Mouse (Mus musculus) cerebellum, adult (tissue): ENCODE results near the gene Pnpla8.

Source experiments
- ATAC-seq: cut with Nextera tagmentation; 2 replicates; pipeline ENCODE4 v1.9.2; 2017; ENCODE audit warnings: mild to moderate bottlenecking, moderate library complexity, mixed read lengths; ENCODE audit not compliant: insufficient number of reproducible peaks, low FRiP score, low TSS enrichment

Gene Pnpla8

DNA sequence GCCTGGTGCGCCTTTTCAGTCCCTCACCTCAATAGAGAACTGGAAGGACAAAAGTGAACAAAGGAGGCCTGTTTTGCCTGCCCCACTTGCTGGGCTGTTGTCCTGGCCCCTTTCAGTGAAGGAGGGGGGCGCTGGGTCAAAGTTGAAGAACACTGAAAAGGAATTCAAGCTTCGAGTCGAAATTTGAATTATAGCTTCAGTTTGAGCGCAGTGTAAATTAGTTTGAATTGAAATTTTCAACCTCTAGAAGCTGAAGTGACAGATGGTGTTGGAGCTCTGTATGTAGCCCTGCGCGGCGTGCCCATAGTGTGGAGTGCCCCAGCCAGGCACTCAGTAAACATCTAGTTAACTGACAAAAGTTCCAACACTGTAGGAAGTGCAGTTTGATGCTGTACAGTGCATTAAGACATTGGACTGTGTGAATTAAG lies 117.0 kb downstream of the Pnpla8 start:
- ATAC-seq = peak; percentile 57; the same call in 1 of the 2 replicates

DNA sequence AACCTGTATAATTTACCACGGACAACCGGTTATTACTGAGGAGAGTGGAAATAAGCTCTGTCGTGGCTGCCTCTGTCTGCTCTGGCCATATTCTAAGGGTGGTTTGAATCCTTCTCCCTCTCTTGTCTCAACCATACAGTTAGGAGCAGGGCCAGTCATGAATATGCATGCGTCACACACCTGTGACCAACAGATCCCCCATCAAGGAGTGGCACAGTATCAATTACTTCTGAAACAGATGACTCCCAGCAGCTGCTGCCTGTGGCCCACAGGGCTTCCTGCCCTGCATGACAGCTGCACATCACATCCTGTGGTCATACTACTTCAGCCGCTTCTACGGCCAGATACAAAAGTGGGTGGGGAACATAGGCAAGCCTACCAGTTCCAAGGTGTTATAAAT lies 122.9 kb downstream of the Pnpla8 start:
- no peak for ATAC-seq

DNA sequence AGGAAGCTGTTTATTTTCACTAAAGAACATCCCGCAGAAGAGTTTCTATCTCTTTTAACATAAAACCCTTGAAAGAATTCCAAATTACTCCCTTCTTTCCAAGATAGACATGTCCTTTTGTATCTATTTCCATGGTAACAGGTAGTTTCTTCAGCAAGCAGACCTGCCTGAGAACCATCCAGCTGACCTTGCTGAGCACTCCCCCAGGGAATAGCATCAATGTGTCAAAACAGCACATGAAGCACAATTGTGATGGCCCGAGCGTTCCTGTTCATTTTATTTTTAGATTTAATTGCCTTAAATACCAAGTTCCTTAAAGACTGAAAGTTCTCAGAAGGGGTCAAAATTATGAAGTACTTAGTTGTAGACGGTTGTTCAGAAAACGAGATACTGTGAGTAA lies 124.1 kb downstream of the Pnpla8 start:
- no peak for ATAC-seq

DNA sequence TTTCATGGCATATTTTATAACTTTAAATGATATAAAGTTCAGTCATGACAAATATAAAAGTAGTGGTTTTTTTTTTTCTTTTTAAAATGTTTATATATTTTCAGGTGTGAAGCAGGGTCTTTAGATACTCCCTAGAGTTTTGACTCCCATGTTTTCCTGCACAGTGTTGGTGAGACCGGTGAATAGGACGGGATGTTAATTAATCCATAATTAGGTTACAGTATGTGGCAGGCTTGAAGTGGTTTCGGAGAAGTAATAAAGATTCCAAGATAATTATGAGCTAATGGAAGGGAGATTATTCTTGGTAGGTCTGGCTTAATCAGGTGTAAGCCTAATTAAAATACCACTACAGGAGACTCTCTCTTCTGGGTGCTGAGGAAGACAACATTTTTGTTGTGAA lies 125.0 kb downstream of the Pnpla8 start:
- ATAC-seq = no peak

DNA sequence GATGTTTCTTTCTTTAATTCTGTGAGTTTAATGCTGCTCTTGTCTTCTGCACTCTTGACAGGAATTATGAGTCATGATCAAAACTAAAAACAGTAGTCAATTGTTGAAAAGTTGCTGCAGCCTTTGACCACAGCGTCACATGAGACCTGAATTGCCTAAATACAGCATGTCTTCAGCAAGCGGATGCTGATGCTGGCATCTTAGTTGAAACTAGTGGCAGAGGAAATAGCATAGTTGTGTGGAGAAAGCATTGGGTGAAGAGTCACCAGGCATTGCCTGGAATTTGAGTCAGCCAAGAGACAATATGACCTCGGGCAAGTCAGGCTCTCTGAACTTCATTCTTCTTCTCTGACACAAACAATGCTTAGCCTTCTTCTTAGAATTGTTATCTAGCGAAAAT lies 133.9 kb downstream of the Pnpla8 start:
- ATAC-seq = no peak

GRCm38 (mm10) chr12:44357460-44357859 lies 136.3 kb downstream of the Pnpla8 start:
- no peak for ATAC-seq

- no peak for ATAC-seq
These were observed 136.7 kb downstream of the Pnpla8 start for GRCm38 (mm10) chr12:44357881-44358280.

GRCm38 (mm10) chr12:44371076-44371710 lies 150.0 kb downstream of the Pnpla8 start:
- ATAC-seq = no peak
